Mouse (Mus musculus): ENCODE data around the gene Snupn.

Gene Snupn

DNA sequence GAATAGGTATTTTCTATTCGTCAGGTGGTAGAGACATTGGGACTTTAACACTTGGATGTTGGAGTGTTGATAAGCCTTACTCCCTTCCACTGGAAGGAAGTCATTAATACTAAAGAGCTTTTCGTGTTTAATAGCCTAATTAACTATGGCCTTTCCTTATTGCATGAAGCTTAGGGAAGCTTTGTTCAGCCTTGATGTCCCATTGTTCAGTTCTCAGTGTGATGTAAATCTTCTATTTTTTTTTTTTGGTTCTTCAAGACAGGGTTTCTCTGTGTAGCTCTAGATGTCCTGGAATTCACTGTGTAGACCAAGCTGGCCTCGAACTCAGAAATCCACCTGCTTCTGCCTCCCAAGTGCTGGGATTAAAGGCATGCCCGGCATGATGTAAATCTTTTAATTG lies 62.2 kb downstream of the Snupn start:
- DNase-seq, result no peak

DNA sequence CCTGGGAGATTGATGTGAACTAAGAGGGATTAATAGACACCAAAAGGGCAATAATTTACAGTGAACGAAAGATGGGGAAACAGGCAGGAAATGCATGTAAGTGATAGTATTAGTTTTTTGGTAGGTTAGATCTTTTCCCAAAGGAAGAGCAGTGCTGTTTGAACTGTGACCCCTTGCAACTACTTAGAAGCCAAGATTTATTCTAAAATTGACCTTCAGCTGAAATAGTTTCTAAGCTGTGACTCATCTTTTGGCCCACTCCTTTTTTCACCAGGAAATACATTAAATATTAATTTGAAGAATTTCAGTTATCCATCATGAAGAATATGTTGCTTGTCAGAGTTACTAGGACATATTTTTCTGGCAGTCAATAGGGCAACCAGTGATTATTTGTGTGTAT lies 63.1 kb downstream of the Snupn start:
- no peak for DNase-seq

DNA sequence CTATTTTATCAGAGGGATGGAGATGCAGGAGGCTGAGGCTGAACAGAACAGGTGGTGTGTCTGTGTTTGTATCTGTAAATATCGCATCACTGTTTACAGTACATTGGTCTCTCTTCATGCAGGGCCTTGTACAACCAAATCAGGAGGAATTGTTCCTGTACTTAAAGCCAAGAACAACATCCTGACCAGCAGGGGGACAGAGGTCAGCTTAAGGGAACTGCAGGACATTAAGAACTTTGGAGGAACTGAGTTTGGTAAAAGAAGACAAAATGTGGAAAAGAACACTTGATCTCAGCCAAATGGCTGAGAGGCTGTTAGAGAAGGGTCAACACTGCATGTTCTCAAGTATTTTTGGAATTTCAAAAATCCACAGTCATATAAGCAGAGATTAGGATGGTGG lies 64.1 kb downstream of the Snupn start:
- DNase-seq, result peak; percentile 66

DNA sequence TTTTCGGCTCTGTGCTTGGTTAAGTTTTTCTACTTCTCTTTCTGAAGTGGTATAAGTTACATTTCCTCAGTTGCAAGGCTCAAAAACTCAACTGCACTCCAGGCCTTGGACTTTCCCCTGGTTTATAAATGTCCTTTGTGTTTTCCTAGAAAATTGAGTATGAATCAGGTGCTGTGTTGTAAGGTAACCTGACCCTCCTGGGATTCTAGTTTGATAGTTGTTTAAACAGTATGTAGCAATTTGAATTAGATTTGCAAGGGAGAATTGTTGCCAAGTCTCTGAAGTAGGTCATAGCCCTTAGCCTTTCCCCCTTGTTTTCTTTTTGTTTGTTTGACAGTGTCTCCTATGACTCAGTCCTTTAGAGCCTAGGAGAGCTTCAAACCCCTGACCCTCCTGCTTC lies 67.0 kb downstream of the Snupn start:
- DNase-seq, result no peak

DNA sequence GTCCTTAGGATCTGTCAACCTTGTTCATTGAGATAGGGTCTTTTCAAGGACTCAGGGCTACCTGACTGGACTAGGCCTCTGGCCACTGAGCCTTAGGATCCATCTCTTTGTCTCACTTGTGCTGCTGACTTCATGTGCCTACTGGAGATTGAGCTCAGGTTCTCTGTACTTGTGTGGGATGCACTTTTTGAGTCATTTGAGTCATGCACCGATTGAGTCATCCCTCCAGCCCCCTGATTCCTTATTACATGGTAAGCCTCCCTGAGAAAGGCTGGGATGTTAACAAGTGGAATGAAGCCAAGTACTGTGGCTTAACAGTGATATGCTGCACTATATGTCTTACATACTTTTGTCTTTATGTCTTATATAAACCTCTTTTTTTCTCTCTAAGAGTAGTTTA lies 81.1 kb downstream of the Snupn start:
- no peak for DNase-seq
